Mouse (Mus musculus): ENCODE data around the gene Ret. TPM values are rescaled to one million over a fixed set of nuclear protein-coding genes. Genes with fewer than 3 reads are reported as not detected.

Ret gene
- polyA plus RNA-seq (2014; fragmentation: Illumina TruSeq; extraction: RNeasy Lipid Tissue Mini Kit (QIAGEN cat#74804)): 0.86 TPM

GRCm38 (mm10) chr6:118197440-118197975, at the start of gene Ret:
TSS of gene Ret (minus strand) at chr6:118197718.

GRCm38 (mm10) chr6:118138731-118139709, 58.5 kb downstream of the Ret start, which contains the start of gene Csgalnact2:
TSS of gene Csgalnact2 (minus strand) at chr6:118139140.

Other genes with a start within 250 kb of the Ret start
- 0.57 TPM for gene Rasgef1a, start 186.3 kb downstream of the Ret start, polyA plus RNA-seq (2014; fragmentation: Illumina TruSeq; extraction: RNeasy Lipid Tissue Mini Kit (QIAGEN cat#74804))
- gene Csgalnact2, start 58.6 kb downstream of the Ret start, polyA plus RNA-seq (2014; fragmentation: Illumina TruSeq; extraction: RNeasy Lipid Tissue Mini Kit (QIAGEN cat#74804)): 116 TPM
- gene Bms1, start 221.8 kb upstream of the Ret start, polyA plus RNA-seq (2014; fragmentation: Illumina TruSeq; extraction: RNeasy Lipid Tissue Mini Kit (QIAGEN cat#74804)): 49.8 TPM

Data from ovary, adult 10 weeks (tissue).